Mouse (Mus musculus): ENCODE results near the gene Chtf18. TPM values are rescaled to one million over a fixed set of nuclear protein-coding genes. Genes with fewer than 3 reads are reported as not detected.

The Chtf18 gene
- 1 to 10 TPM; 1.3 to 1.4 TPM for total RNA-seq (2021)
- long read RNA-seq, experiment 1, transcript Chtf18-201 (22 exons, 3,214 nt) = major isoform, 6 of 10 reads
- long read RNA-seq, experiment 1, partial matches to known transcripts = 0 of 10 reads
- long read RNA-seq, experiment 1, other reads (novel, unspliced or antisense) = 0 of 10 reads
- long read RNA-seq, experiment 2, partial matches to known transcripts = 0 of 3 reads
- long read RNA-seq, experiment 2, other reads (novel, unspliced or antisense) = 1 of 3 reads

GRCm38 (mm10) chr17:25727265-25728008 is at the start of gene Chtf18, which contains the start of gene Rpusd1:
Chtf18 (minus strand) TSS chr17:25727419.
Rpusd1 (plus strand) TSS chr17:25727670.
- no peak for TF ChIP-seq CTCF (IDR thresholded peaks at IDR 0.05)
- intact Hi-C loops (cut with DNase I) = no loop called here
- peak; percentile 95 to 98 for DNase-seq (ENCODE audit: extremely low spot score in 1 of 2, low spot score in 2 of 2)
- Histone ChIP-seq H3K27ac (peak within 1 kb of the TSS; percentile 83), H3K4me3 (peak within 1 kb of the TSS; percentile 50)

- TF ChIP-seq CTCF (IDR thresholded peaks at IDR 0.05) = no peak
- DNase-seq (ENCODE audit: extremely low spot score in 1 of 2, low spot score in 2 of 2) = no peak
- no peak overlapping the region for H3K4me3 ChIP-seq
- no peak overlapping the region for H3K27ac ChIP-seq
- intact Hi-C loops (cut with DNase I) = no loop called here
These were observed 48.3 kb upstream of the Chtf18 start for GRCm38 (mm10) chr17:25775318-25776062.

- intact Hi-C loops (cut with DNase I) = loop anchor here (1.0 to 5.0 kb wide), 3 partner anchors 24 to 41 kb away; partner anchors contain the start of gene Metrn
- TF ChIP-seq CTCF (IDR thresholded peaks at IDR 0.05) = peak; percentile 98
- H3K27ac ChIP-seq = peak within 1 kb of the TSS; percentile 90
- H3K4me3 ChIP-seq = peak within 1 kb of the TSS; percentile 86
- peak; percentile 98 to 99 for DNase-seq (ENCODE audit: extremely low spot score in 1 of 2, low spot score in 2 of 2)
These were observed 46.4 kb upstream of the Chtf18 start, which contains the start of gene Narfl for GRCm38 (mm10) chr17:25773549-25774120. Narfl (plus strand) TSS chr17:25773776.

- DNase-seq (ENCODE audit: extremely low spot score in 1 of 2, low spot score in 2 of 2) = no peak
- TF ChIP-seq CTCF (IDR thresholded peaks at IDR 0.05) = no peak
- intact Hi-C loops (cut with DNase I) = no loop called here
These were observed 42.1 kb upstream of the Chtf18 start for GRCm38 (mm10) chr17:25769331-25769730.

GRCm38 (mm10) chr17:25765886-25766285 is 38.7 kb upstream of the Chtf18 start:
- H3K27ac ChIP-seq = no peak overlapping the region
- H3K4me3 ChIP-seq = no peak overlapping the region
- TF ChIP-seq CTCF (IDR thresholded peaks at IDR 0.05) = no peak
- DNase-seq (ENCODE audit: extremely low spot score in 1 of 2, low spot score in 2 of 2) = no peak
- intact Hi-C loops (cut with DNase I) = no loop called here

More at GRCm38 (mm10) chr17:25769331-25769730, 42.1 kb upstream of the Chtf18 start:
- H3K27ac ChIP-seq = no peak overlapping the region
- no peak overlapping the region for H3K4me3 ChIP-seq

GRCm38 (mm10) chr17:25762591-25762990 is 35.4 kb upstream of the Chtf18 start:
- no peak for TF ChIP-seq CTCF (IDR thresholded peaks at IDR 0.05)
- intact Hi-C loops (cut with DNase I) = no loop called here
- Histone ChIP-seq H3K4me3 (no peak overlapping the region), H3K27ac (peak overlapping the region; percentile 58; the same call in 1 of the 2 replicates)
- no peak for DNase-seq (ENCODE audit: extremely low spot score in 1 of 2, low spot score in 2 of 2)

- no peak for TF ChIP-seq CTCF (IDR thresholded peaks at IDR 0.05)
- intact Hi-C loops (cut with DNase I) = no loop called here
- peak in 1 of 2 experiments; percentile 17 for DNase-seq (ENCODE audit: extremely low spot score in 1 of 2, low spot score in 2 of 2)
- Histone ChIP-seq H3K4me3 (no peak overlapping the region), H3K27ac (peak overlapping the region; percentile 58)
These were observed 34.3 kb upstream of the Chtf18 start for GRCm38 (mm10) chr17:25761561-25761970.

- Histone ChIP-seq H3K27ac (peak overlapping the region; percentile 30; the same call in 1 of the 2 replicates), H3K4me3 (no peak overlapping the region)
- TF ChIP-seq CTCF (IDR thresholded peaks at IDR 0.05) = no peak
- intact Hi-C loops (cut with DNase I) = no loop called here
- DNase-seq (ENCODE audit: extremely low spot score in 1 of 2, low spot score in 2 of 2) = peak in 1 of 2 experiments; percentile 25
These were observed 32.9 kb upstream of the Chtf18 start for GRCm38 (mm10) chr17:25760148-25760547.

- TF ChIP-seq CTCF (IDR thresholded peaks at IDR 0.05) = no peak
- intact Hi-C loops (cut with DNase I) = no loop called here
- Histone ChIP-seq H3K27ac (no peak overlapping the region), H3K4me3 (no peak overlapping the region)
- no peak for DNase-seq (ENCODE audit: extremely low spot score in 1 of 2, low spot score in 2 of 2)
These were observed 30.5 kb upstream of the Chtf18 start for GRCm38 (mm10) chr17:25757691-25758090.

GRCm38 (mm10) chr17:25756378-25757242 is 29.4 kb upstream of the Chtf18 start:
- DNase-seq (ENCODE audit: extremely low spot score in 1 of 2, low spot score in 2 of 2) = no peak
- no peak for TF ChIP-seq CTCF (IDR thresholded peaks at IDR 0.05)
- no peak overlapping the region for H3K4me3 ChIP-seq
- intact Hi-C loops (cut with DNase I) = no loop called here
- H3K27ac ChIP-seq = no peak overlapping the region

Measured in left cerebral cortex, adult 2 months (tissue).